In the genomic region with DNA sequence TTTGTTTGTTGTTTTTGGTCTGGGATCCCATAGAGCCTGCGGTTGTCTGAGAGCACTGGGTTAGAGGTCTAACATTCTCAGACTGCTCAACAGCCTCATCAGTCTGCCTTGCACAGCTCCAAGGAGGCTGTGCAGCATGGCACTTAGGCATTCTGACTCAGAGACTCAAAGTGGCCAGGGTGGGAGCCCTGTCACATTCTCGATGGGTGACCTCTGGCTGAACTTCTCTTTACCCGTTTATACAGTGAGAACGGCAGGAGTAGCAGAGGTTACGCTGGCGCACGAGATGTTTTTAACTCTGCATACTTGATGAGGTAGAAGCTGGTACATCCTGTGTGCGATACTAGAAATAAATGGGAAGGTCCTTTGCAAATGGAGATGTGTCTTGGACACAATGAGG, we compare ENCODE assay signal across 21 mouse cellular contexts. TPM values are rescaled to one million over a fixed set of nuclear protein-coding genes. Genes with fewer than 3 reads are reported as not detected.
"Had no signal": no experiment of that assay in that cellular context is flagged by ENCODE, and none has a peak within 500 bp of the region (broad histone marks: within the 10 kb centered on the region; RNA-seq: fewer than 3 reads in every experiment).

No protein-coding gene starts in this region.

- H3K4me1 ChIP-seq: lung, embryonic 15.5 days; megakaryocyte, embryonic 14.5 days; midbrain, embryonic 13.5 days; midbrain, embryonic 15.5 days; neural tube, embryonic 12.5 days; stomach, embryonic 15.5 days had no signal

- DNase-seq: liver, postnatal 0 days; lung, adult 2 months; lung, postnatal 14 days; lung, postnatal 36 days; right cerebral cortex, postnatal 14 days; thymus, adult 2 months; thymus, postnatal 25 days; thymus, postnatal 4 days had no signal

- H3K4me3 ChIP-seq: lung, embryonic 15.5 days; megakaryocyte, embryonic 14.5 days; midbrain, embryonic 13.5 days; midbrain, embryonic 15.5 days; neural tube, embryonic 12.5 days; stomach, embryonic 15.5 days had no signal

- H3K36me3 ChIP-seq: lung, embryonic 15.5 days; midbrain, embryonic 13.5 days; midbrain, embryonic 15.5 days; neural tube, embryonic 12.5 days; stomach, embryonic 15.5 days had no signal

- H3K9me3 ChIP-seq: lung, embryonic 15.5 days; midbrain, embryonic 13.5 days; midbrain, embryonic 15.5 days; neural tube, embryonic 12.5 days; stomach, embryonic 15.5 days had no signal

- H3K4me2 ChIP-seq: lung, embryonic 15.5 days; midbrain, embryonic 11.5 days; midbrain, embryonic 13.5 days; midbrain, embryonic 15.5 days; neural tube, embryonic 12.5 days; stomach, embryonic 15.5 days had no signal

- ATAC-seq: liver, postnatal 0 days; lung, postnatal 0 days; midbrain, embryonic 13.5 days; midbrain, embryonic 15.5 days had no signal

- H3K9ac ChIP-seq: liver, postnatal 0 days; lung, embryonic 15.5 days; midbrain, embryonic 13.5 days; midbrain, embryonic 15.5 days; neural tube, embryonic 12.5 days; stomach, embryonic 15.5 days had no signal

- H3K27ac ChIP-seq: lung, embryonic 15.5 days; macrophage; midbrain, embryonic 13.5 days; midbrain, embryonic 15.5 days; neural tube, embryonic 12.5 days; stomach, embryonic 15.5 days; stomach, postnatal 0 days had no signal

RNA-seq across cellular contexts. Expression of a gene that starts 5.6 kb away (rescaled TPM):
- total RNA-seq: monocyte, adult 5-6 weeks; neutrophil, adult 5-6 weeks had no signal
- polyA plus RNA-seq: lung, adult 2 months; macrophage; urinary bladder, adult 2 months had no signal
